Mouse (Mus musculus) layer of hippocampus, adult 6 months (tissue): ENCODE results near the gene Rfpl4. TPM values are rescaled to one million over a fixed set of nuclear protein-coding genes. Genes with fewer than 3 reads are reported as not detected.
A peak's percentile ranks its signal among the peaks of the same experiment; 100 is the strongest.

Experiments
- long read RNA-seq, 2 experiments: library from polyadenylated mRNA; unstranded; transcript quantifications; one replicate each; pipeline ENCODE4 v2.0.0; 2019 to 2020
- microRNA-seq: library from miRNA; unstranded; fragments of <30 nt; microRNA quantifications from one replicate; pipeline ENCODE4 v1.2.0, GENCODE M21; 2020
- polyA plus RNA-seq: library from polyadenylated mRNA; unstranded; fragments of <200 nt; fragmentation: Nextera tagmentation; gene quantifications from 2 replicates; pipeline ENCODE4 v1.2.3, GENCODE M21; 2021

The Rfpl4 gene
- not detected in 2 replicates for polyA plus RNA-seq
- long read RNA-seq, experiment 1, result 0 reads
- long read RNA-seq, experiment 2, result 0 reads

GRCm38 (mm10) chr7:5116850-5117249 is at the start of gene Rfpl4:
Gene Rfpl4 (minus strand): TSS chr7:5116950.

GRCm38 (mm10) chr7:5149570-5149969 is 32.8 kb upstream of the Rfpl4 start, which contains the start of gene Vmn1r55:
Gene Vmn1r55 (minus strand): TSS chr7:5149670.

GRCm38 (mm10) chr7:5125549-5126406 is 9.0 kb upstream of the Rfpl4 start, which contains the start of gene Rasl2-9:
Gene Rasl2-9 (minus strand): TSS chr7:5125950.

GRCm38 (mm10) chr7:5080010-5080751 is 36.6 kb downstream of the Rfpl4 start, which contains the start of gene Epn1:
Gene Epn1 (plus strand): TSS chr7:5080235.

GRCm38 (mm10) chr7:5061774-5062359 is 54.9 kb downstream of the Rfpl4 start, which contains the start of gene U2af2:
Gene U2af2 (plus strand): TSS chr7:5062143.

Small RNAs within 50 kb of the gene (microRNA-seq; reads per million reads assigned to microRNA genes)
- 2.6 reads per million, percentile 6 among the genes with 10 or more reads in this experiment for gene Gm26217

Other genes starting within 250 kb of the Rfpl4 start
- gene Isoc2b, start 246.7 kb downstream of the Rfpl4 start, polyA plus RNA-seq, result 17.0 and 20.1 TPM in 2 replicates
- 0.87 and 0.94 TPM in 2 replicates for gene Isoc2a, start 239.8 kb downstream of the Rfpl4 start, polyA plus RNA-seq
- gene Gm36210, start 210.4 kb downstream of the Rfpl4 start, polyA plus RNA-seq, result 0.14 and 0.29 TPM in 2 replicates
- 0.75 and 0.93 TPM in 2 replicates for gene Zfp628, start 201.7 kb downstream of the Rfpl4 start, polyA plus RNA-seq
- 136 and 147 TPM in 2 replicates for gene Nat14, start 194.9 kb downstream of the Rfpl4 start, polyA plus RNA-seq
- 0.04 and 0.05 TPM in 2 replicates for gene Ssc5d, start 191.2 kb downstream of the Rfpl4 start, polyA plus RNA-seq
- gene Sbk2, start 152.5 kb downstream of the Rfpl4 start, polyA plus RNA-seq, result 0.31 and 0.74 TPM in 2 replicates
- gene Sbk3, start 145.8 kb downstream of the Rfpl4 start, polyA plus RNA-seq, result 0.08 and 0.15 TPM in 2 replicates
- gene Zfp579, start 120.8 kb downstream of the Rfpl4 start, polyA plus RNA-seq, result 6.2 and 8.0 TPM in 2 replicates
- gene Zfp524, start 102.5 kb downstream of the Rfpl4 start, polyA plus RNA-seq, result 11.0 and 13.9 TPM in 2 replicates
- gene Fiz1, start 102.3 kb downstream of the Rfpl4 start, polyA plus RNA-seq, result 13.3 and 16.7 TPM in 2 replicates
- 0.31 TPM in 1 of 2 replicates, not detected in the other for gene Gm44973, start 101.5 kb downstream of the Rfpl4 start, polyA plus RNA-seq
- 1.5 and 2.0 TPM in 2 replicates for gene Zfp865, start 96.6 kb downstream of the Rfpl4 start, polyA plus RNA-seq
- gene Ccdc106, start 96.4 kb downstream of the Rfpl4 start, polyA plus RNA-seq, result 65.2 and 75.8 TPM in 2 replicates
- gene 4632433K11Rik, start 82.8 kb downstream of the Rfpl4 start, polyA plus RNA-seq, result not detected in 2 replicates
- gene Zfp784, start 78.5 kb downstream of the Rfpl4 start, polyA plus RNA-seq, result 3.1 and 3.3 TPM in 2 replicates
- 4.2 and 4.7 TPM in 2 replicates for gene Zfp580, start 65.4 kb downstream of the Rfpl4 start, polyA plus RNA-seq
- 5.4 and 5.7 TPM in 2 replicates for gene U2af2, start 54.8 kb downstream of the Rfpl4 start, polyA plus RNA-seq
- gene Epn1, start 36.7 kb downstream of the Rfpl4 start, polyA plus RNA-seq, result 65.5 and 92.3 TPM in 2 replicates
- gene Rasl2-9, start 9.0 kb upstream of the Rfpl4 start, polyA plus RNA-seq, result 0.88 and 1.2 TPM in 2 replicates
- gene Vmn1r55, start 32.7 kb upstream of the Rfpl4 start, polyA plus RNA-seq, result not detected in 2 replicates
- gene Vmn1r56, start 79.8 kb upstream of the Rfpl4 start, polyA plus RNA-seq, result not detected in 2 replicates
- not detected in 2 replicates for gene Vmn1r57, start 101.5 kb upstream of the Rfpl4 start, polyA plus RNA-seq
- not detected in 2 replicates for gene Gm5065, start 233.6 kb upstream of the Rfpl4 start, polyA plus RNA-seq
- not detected in 2 replicates for gene Nlrp2, start 234.1 kb upstream of the Rfpl4 start, polyA plus RNA-seq